8 mouse cellular contexts compared by ENCODE assay signal in genomic region chr6:47835482-47835983, GRCm38 (mm10). TPM values are rescaled to one million over a fixed set of nuclear protein-coding genes. Genes with fewer than 3 reads are reported as not detected.
DNase-seq lines count a peak whose midpoint lies in the region; ATAC-seq and TF ChIP-seq lines count a peak whose summit lies in the region.

TSS of gene Zfp398 (plus strand) at chr6:47835661.

- H3K9me3 ChIP-seq in embryonic facial prominence, embryonic 15.5 days (replicated peaks): no peaks in the 10 kb centered on the region
- no peaks in the 10 kb centered on the region for H3K9me3 ChIP-seq in kidney, embryonic 14.5 days (ENCODE audit: control insufficient read depth, low read length)
- no peaks in the 10 kb centered on the region for H3K9me3 ChIP-seq in limb, embryonic 14.5 days (ENCODE audit: control insufficient read depth, low read length)
- H3K9me3 ChIP-seq in midbrain, embryonic 16.5 days (replicated peaks; ENCODE audit: control insufficient read depth, low read length, poor library complexity, severe bottlenecking): no peaks in the 10 kb centered on the region

- TF ChIP-seq POLR2A in bone marrow macrophage, adult 2 months (IDR thresholded peaks at IDR 0.05; ENCODE audit: borderline replicate concordance, low read depth, low read length): 0 out of 2 replicates have a peak, but pooled peaks have one; percentile 8
- TF ChIP-seq POLR2A in limb, embryonic 14.5 days (IDR thresholded peaks at IDR 0.05; ENCODE audit: borderline replicate concordance, extremely low read depth, insufficient read depth, insufficient read length): 0 out of 2 replicates have a peak, but pooled peaks have one; percentile 52
- TF ChIP-seq POLR2A in spleen, adult 2 months (IDR thresholded peaks at IDR 0.05; ENCODE audit: low read depth, low read length): peak; percentile 27

- no peaks in the 10 kb centered on the region for H3K27me3 ChIP-seq in embryonic facial prominence, embryonic 15.5 days
- H3K27me3 ChIP-seq in kidney, embryonic 14.5 days (ENCODE audit: control insufficient read depth, insufficient read depth, low read length): no peaks in the 10 kb centered on the region
- no peaks in the 10 kb centered on the region for H3K27me3 ChIP-seq in limb, embryonic 14.5 days (ENCODE audit: control insufficient read depth, insufficient read depth, low read length)
- no peaks in the 10 kb centered on the region for H3K27me3 ChIP-seq in midbrain, embryonic 16.5 days (ENCODE audit: control insufficient read depth, insufficient read depth, low read depth, low read length)
- no peaks in the 10 kb centered on the region for H3K27me3 ChIP-seq in spleen, adult 2 months (ENCODE audit: control insufficient read depth, insufficient read depth, low read length)

- WGBS in embryonic facial prominence, embryonic 15.5 days: under 1% methylated on average over 52 of the region's 52 CpGs
- 0% methylated on average over 49 of the region's 52 CpGs for WGBS in kidney, embryonic 14.5 days
- WGBS in limb, embryonic 14.5 days: under 1% methylated on average over 46 of the region's 52 CpGs
- WGBS in midbrain, embryonic 16.5 days: under 1% methylated on average over 52 of the region's 52 CpGs
- WGBS in spleen, adult 2 months: under 1% methylated on average over 52 of the region's 52 CpGs

- TF ChIP-seq CTCF in bone marrow macrophage, adult 2 months (IDR thresholded peaks at IDR 0.05; ENCODE audit: low read depth, low read length): peak; percentile 82
- peak; percentile 93 for TF ChIP-seq CTCF in spleen, adult 2 months (IDR thresholded peaks at IDR 0.05; ENCODE audit: extremely low read depth, insufficient read depth, insufficient read length, insufficient replicate concordance)

- peaks cover 16% of the 10 kb centered on the region for H3K4me1 ChIP-seq in bone marrow macrophage, adult 2 months (ENCODE audit: control insufficient read depth, insufficient read depth, low read length)
- H3K4me1 ChIP-seq in embryonic facial prominence, embryonic 15.5 days: peaks cover 4% of the 10 kb centered on the region
- 0 out of 2 replicates have a peak, but pooled peaks cover 3% of the 10 kb centered on the region for H3K4me1 ChIP-seq in kidney, embryonic 14.5 days (ENCODE audit: control insufficient read depth, insufficient read depth, low read length)
- peaks cover 7% of the 10 kb centered on the region; the same call in 1 of the 2 replicates for H3K4me1 ChIP-seq in limb, embryonic 14.5 days (ENCODE audit: control insufficient read depth, insufficient read depth, low read length)
- peaks cover 20% of the 10 kb centered on the region for H3K4me1 ChIP-seq in midbrain, embryonic 16.5 days (ENCODE audit: control insufficient read depth, insufficient read depth, low read length)
- no peaks in the 10 kb centered on the region; the same call in 1 of the 2 replicates for H3K4me1 ChIP-seq in spleen, adult 2 months (ENCODE audit: control insufficient read depth, insufficient read depth, insufficient read length)

- H3K4me3 ChIP-seq in bone marrow macrophage, adult 2 months (ENCODE audit: insufficient read depth, low read length): peak within 1 kb of the TSS; percentile 80
- peak within 1 kb of the TSS; percentile 95 for H3K4me3 ChIP-seq in embryonic facial prominence, embryonic 15.5 days (replicated peaks)
- H3K4me3 ChIP-seq in kidney, embryonic 14.5 days (ENCODE audit: low read length): peak within 1 kb of the TSS; percentile 96
- H3K4me3 ChIP-seq in limb, embryonic 14.5 days (replicated peaks; ENCODE audit: low read length): peak within 1 kb of the TSS; percentile 94
- peak within 1 kb of the TSS; percentile 94 for H3K4me3 ChIP-seq in midbrain, embryonic 16.5 days (ENCODE audit: low read depth, low read length)
- H3K4me3 ChIP-seq in spleen, adult 2 months (ENCODE audit: extremely low read depth, insufficient read depth, insufficient read length): peak within 1 kb of the TSS; percentile 98

- DNase-seq in B cell, adult 2 months: peak; percentile 99
- DNase-seq in heart, adult 9 months (ENCODE audit: low spot score in 2 of 2): peak; percentile 88 to 93
- DNase-seq in limb, embryonic 14.5 days (ENCODE audit: low spot score): peak; percentile 95
- peak; percentile 83 to 93 for DNase-seq in spleen, adult 2 months (ENCODE audit: low read depth in 1 of 2, low spot score in 2 of 2)

- peak; percentile 95 for ATAC-seq in embryonic facial prominence, embryonic 15.5 days (ENCODE audit: insufficient number of reproducible peaks, low FRiP score, low TSS enrichment, low read depth)
- ATAC-seq in kidney, embryonic 14.5 days (ENCODE audit: low FRiP score, low TSS enrichment): peak; percentile 96
- peak; percentile 93 for ATAC-seq in limb, embryonic 14.5 days (ENCODE audit: low FRiP score, low read depth)
- ATAC-seq in midbrain, embryonic 16.5 days: peak; percentile 96

- peak within 1 kb of the TSS; percentile 65 for H3K4me2 ChIP-seq in embryonic facial prominence, embryonic 15.5 days (replicated peaks)
- H3K4me2 ChIP-seq in kidney, embryonic 14.5 days (replicated peaks; ENCODE audit: low read depth, low read length): peak within 1 kb of the TSS; percentile 59
- H3K4me2 ChIP-seq in limb, embryonic 14.5 days (replicated peaks; ENCODE audit: low read depth, low read length, severe bottlenecking): peak within 1 kb of the TSS; percentile 68
- peak within 1 kb of the TSS; percentile 89 for H3K4me2 ChIP-seq in midbrain, embryonic 16.5 days (ENCODE audit: low read length)

- peak within 1 kb of the TSS; percentile 91 for H3K9ac ChIP-seq in embryonic facial prominence, embryonic 15.5 days
- peak within 1 kb of the TSS; percentile 94 for H3K9ac ChIP-seq in kidney, embryonic 14.5 days (ENCODE audit: low read depth, low read length)
- peak within 1 kb of the TSS; percentile 89 for H3K9ac ChIP-seq in limb, embryonic 14.5 days (ENCODE audit: low read depth, low read length, severe bottlenecking)
- H3K9ac ChIP-seq in midbrain, embryonic 16.5 days (ENCODE audit: low read depth, low read length): peak within 1 kb of the TSS; percentile 98

- H3K27ac ChIP-seq in bone marrow macrophage, adult 2 months (ENCODE audit: insufficient read depth, low read depth, low read length): peak within 1 kb of the TSS; percentile 52
- H3K27ac ChIP-seq in embryonic facial prominence, embryonic 15.5 days (replicated peaks): peak within 1 kb of the TSS; percentile 91
- H3K27ac ChIP-seq in kidney, embryonic 14.5 days (ENCODE audit: low read depth, low read length): peak within 1 kb of the TSS; percentile 92
- H3K27ac ChIP-seq in limb, embryonic 14.5 days (replicated peaks; ENCODE audit: low read depth, low read length): peak within 1 kb of the TSS; percentile 90
- H3K27ac ChIP-seq in midbrain, embryonic 16.5 days (ENCODE audit: low read length): peak within 1 kb of the TSS; percentile 95
- H3K27ac ChIP-seq in spleen, adult 2 months (ENCODE audit: insufficient read depth, low read length): peak within 1 kb of the TSS; percentile 94

- H3K36me3 ChIP-seq in embryonic facial prominence, embryonic 15.5 days: no peaks in the 10 kb centered on the region
- H3K36me3 ChIP-seq in kidney, embryonic 14.5 days (ENCODE audit: control insufficient read depth, insufficient read depth, low read length): peaks cover 3% of the 10 kb centered on the region; the same call in 1 of the 2 replicates
- H3K36me3 ChIP-seq in limb, embryonic 14.5 days (ENCODE audit: control insufficient read depth, insufficient read depth, low read length): no peaks in the 10 kb centered on the region
- H3K36me3 ChIP-seq in midbrain, embryonic 16.5 days (ENCODE audit: control insufficient read depth, insufficient read depth, low read length): no peaks in the 10 kb centered on the region
- H3K36me3 ChIP-seq in spleen, adult 2 months (ENCODE audit: control insufficient read depth, insufficient read depth, low read length): no peaks in the 10 kb centered on the region

RNA-seq across cellular contexts. Expression of gene Zfp398, which starts in this region (rescaled TPM):
- polyA plus RNA-seq in bone marrow macrophage, adult 2 months (2012; ENCODE audit: insufficient read depth, insufficient read length, missing spikeins): 4.7 and 6.4 TPM in 2 replicates
- 11.5 and 11.9 TPM in 2 replicates for polyA plus RNA-seq in embryonic facial prominence, embryonic 15.5 days (2015; fragmentation: Nextera tagmentation; extraction: Ambion mirVana)
- polyA plus RNA-seq in kidney, embryonic 14.5 days (2014; fragmentation: Nextera tagmentation; extraction: Ambion mirVana): 8.6 and 11.6 TPM in 2 replicates
- 11.7 and 15.5 TPM in 2 replicates for polyA plus RNA-seq in limb, embryonic 14.5 days (2012; rRNA removed)
- 10.4 and 12.1 TPM in 2 replicates for polyA plus RNA-seq in limb, embryonic 14.5 days (2014; fragmentation: Nextera tagmentation; extraction: Ambion mirVana)
- 18.9 and 19.6 TPM in 2 replicates for polyA plus RNA-seq in midbrain, embryonic 16.5 days (2015; fragmentation: Nextera tagmentation; extraction: Ambion mirVana)
- polyA plus RNA-seq in spleen, adult 2 months (2012; rRNA removed): 13.0 and 13.6 TPM in 2 replicates

Comparison
In these comparisons a context has a peak if more than half of its experiments do, and no peak if none do; other contexts are left out.
1. Peak in every context shown above with its lines: DNase-seq, ATAC-seq, H3K4me3 ChIP-seq and H3K27ac ChIP-seq.